Mouse (Mus musculus) forebrain, embryonic 12.5 days (tissue): Measurements from ENCODE around the gene Slc5a6. TPM values are rescaled to one million over a fixed set of nuclear protein-coding genes. Genes with fewer than 3 reads are reported as not detected.

Experiments used
- ATAC-seq: fragments of 200-750 bp; cut with Nextera tagmentation; 2 replicates; pipeline ENCODE4 v1.8.0; 2017; ENCODE audit warnings: moderate TSS enrichment; ENCODE audit not compliant: low FRiP score
- H3K27ac ChIP-seq: fragments of 300-500 bp; sonication (generic); 2 replicates; pipeline ENCODE4 v1.5.1; 2016; ENCODE audit warnings: mild to moderate bottlenecking
- H3K27me3 ChIP-seq: fragments of 300-500 bp; sonication (generic); 2 replicates; pipeline ENCODE4 v1.6.1; 2016; ENCODE audit warnings: mild to moderate bottlenecking
- H3K36me3 ChIP-seq: fragments of 300-500 bp; sonication (generic); replicated peaks from 2 replicates; pipeline ENCODE4 v1.6.1; 2016; ENCODE audit warnings: mild to moderate bottlenecking
- H3K4me1 ChIP-seq: fragments of 300-500 bp; sonication (generic); 2 replicates; pipeline ENCODE4 v1.6.1; 2016
- H3K4me2 ChIP-seq: fragments of 300-500 bp; sonication (generic); 2 replicates; pipeline ENCODE4 v1.6.1; 2016; ENCODE audit warnings: mild to moderate bottlenecking, moderate library complexity
- H3K4me3 ChIP-seq: fragments of 300-500 bp; sonication (generic); replicated peaks from 2 replicates; pipeline ENCODE4 v1.5.1; 2016; ENCODE audit warnings: mild to moderate bottlenecking
- H3K9ac ChIP-seq: fragments of 300-500 bp; sonication (generic); 2 replicates; pipeline ENCODE4 v1.6.1; 2016; ENCODE audit warnings: mild to moderate bottlenecking
- H3K9me3 ChIP-seq: fragments of 300-500 bp; sonication (generic); 2 replicates; pipeline ENCODE4 v1.6.1; 2016
- WGBS: fragments of 180-500 bp; shearing (Covaris S2); methylation state at CpG from one replicate; pipeline ENCODE4 v1.1.7; 2016; 5-methylcytosine and 5-hydroxymethylcytosine counted together
- polyA plus RNA-seq: library from polyadenylated mRNA; unstranded; fragments of >200 nt; fragmentation: Nextera tagmentation; extraction: Ambion mirVana; gene quantifications from 2 replicates; pipeline ENCODE4 v1.2.1, GENCODE M21; 2016

Gene Slc5a6
- polyA plus RNA-seq: 11.1 and 12.1 TPM in 2 replicates

DNA sequence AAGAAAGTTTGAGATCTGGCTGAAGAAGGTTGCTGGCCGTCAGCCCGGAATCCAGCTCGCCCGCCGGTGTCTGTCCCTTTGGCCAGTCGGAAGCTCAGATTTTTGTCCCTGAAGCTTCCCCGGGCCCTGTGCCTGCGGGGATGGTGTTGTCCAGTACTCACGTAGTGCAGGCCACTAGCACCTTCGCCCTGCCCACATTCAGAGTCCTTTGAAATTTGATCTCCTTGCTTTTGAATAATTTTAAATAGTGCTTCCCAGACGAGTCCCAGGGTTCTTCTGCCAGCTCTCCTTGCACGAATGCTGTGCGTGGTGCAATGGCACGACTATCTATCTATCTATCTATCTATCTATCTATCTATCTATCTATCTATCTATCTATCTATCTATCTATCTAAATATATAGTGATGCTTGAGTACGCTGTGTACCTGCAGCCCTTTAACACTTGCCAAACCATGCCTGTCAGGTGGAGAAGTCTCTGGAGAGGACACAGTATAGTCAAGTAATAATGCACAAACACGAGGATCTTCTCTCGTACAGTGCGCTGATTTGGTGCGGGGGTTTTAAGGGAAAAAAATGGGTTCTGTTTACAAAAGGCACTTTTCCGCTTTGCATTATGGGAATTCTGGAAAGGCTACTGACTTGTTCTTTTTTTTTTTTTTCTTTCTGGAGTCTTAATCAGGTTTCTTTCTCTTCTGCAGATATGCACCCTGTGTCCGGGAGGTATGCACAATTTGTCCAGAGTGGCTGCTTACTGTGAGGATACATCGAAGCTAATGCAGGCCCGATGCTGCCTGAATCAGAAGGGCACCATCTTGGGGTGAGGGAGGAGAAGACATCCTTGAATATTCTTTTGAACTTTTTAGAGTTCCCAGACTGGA lies at the start of gene Slc5a6:
Gene Slc5a6 (minus strand): TSS at position 162 of the 879 bp plus-strand sequence.
- peak; percentile 10; the same call in 1 of the 2 replicates for ATAC-seq
- no peaks in the 10 kb centered on the region for H3K27me3 ChIP-seq
- under 1% methylated on average over 23 of the region's 23 CpGs for WGBS

DNA sequence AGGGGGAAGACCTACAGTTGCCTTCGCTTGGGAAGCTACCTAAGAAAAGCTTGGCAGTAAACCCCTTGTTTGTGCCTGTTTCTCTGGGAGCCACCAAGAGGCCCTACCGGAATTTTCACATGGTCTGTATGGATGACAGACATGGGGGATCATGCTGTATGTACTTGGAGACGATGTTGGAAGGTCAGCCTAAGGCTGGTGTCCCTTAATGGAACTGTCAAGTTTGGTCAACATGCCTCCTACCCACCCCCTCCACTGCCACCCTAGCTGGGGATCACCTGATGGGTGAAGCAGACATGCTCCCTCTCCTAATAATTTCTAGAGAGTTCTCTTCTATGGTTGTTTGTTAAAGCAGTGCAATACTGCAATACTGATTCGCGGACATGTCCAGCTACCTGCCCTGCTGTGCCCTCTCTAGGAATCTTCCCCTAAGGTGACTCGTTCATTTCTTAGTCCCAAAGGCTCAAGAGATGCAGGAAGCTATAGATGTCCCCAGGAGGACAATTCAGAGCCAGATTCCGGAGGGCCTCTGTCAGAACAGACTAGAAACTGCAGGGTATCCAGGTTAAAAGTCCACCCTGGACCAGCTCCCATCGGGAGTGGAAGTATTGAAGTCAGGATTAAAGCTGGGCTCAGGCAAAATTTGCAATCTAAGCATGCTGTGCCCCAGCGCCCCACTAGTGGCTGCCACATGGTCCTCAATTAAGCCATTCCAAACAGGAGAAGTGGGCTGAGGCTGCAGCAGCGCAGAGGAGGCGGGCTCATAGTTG lies 47.2 kb upstream of the Slc5a6 start:
- Histone ChIP-seq H3K9ac (no peak overlapping the region), H3K4me2 (no peak overlapping the region), H3K4me3 (peak overlapping the region; percentile 27; the same call in 1 of the 2 replicates), H3K27ac (no peak overlapping the region), H3K27me3 (peaks cover 82% of the 10 kb centered on the region), H3K9me3 (no peaks in the 10 kb centered on the region), H3K4me1 (peaks cover 35% of the 10 kb centered on the region), H3K36me3 (no peaks in the 10 kb centered on the region)
- no peak for ATAC-seq
- WGBS: 23% methylated on average over 11 of the region's 11 CpGs

More for the DNA sequence above, at the start of gene Slc5a6:
- Histone ChIP-seq H3K36me3 (peaks cover 7% of the 10 kb centered on the region; the same call in 1 of the 2 replicates), H3K4me2 (peak within 1 kb of the TSS; percentile 62), H3K9ac (peak within 1 kb of the TSS; percentile 79), H3K4me1 (peaks cover 10% of the 10 kb centered on the region), H3K27ac (peak within 1 kb of the TSS; percentile 91), H3K9me3 (no peaks in the 10 kb centered on the region), H3K4me3 (peak within 1 kb of the TSS; percentile 66)

DNA sequence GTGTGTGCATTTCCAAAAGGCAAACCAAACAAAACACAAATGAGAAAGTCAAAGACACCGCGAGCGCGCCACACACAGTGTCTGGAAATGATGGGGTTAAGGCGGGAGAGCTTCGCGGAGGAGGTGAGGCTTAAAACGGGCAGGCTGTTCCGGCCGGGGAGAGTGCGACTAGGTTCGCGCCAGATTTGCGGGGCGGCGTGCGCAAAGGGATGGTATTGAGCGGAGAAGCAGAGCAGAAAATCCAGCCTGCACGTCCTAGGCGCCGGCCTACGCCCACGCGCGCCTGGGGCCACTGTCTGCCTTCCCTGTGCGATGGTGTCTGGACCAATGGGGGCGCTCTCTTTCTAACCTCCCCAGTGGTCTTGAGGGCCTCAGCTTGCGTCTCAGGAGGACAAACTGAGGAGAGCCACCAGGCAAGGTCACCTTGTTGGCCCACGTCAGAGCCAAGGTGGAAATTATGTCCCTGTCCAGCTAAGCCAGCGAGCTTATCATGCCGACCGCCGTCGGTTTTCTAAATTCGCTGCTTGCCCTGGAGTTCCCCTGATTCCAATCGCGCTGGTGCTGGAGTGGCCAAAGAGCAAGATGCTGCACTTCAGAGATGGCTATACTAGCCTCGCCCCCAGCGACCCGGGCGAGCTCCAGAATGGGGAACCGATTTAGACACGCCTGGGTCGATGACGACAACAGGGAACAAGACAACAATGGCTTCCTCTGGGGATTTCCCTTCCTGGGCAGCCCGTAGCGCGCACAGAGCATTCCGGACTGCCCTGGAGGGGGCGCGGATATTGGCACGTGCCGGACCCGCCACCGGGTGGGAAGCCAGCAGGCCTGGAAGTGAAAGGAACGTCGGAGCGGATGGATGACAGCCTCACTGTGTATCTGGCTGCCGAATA lies 46.3 kb upstream of the Slc5a6 start:
- under 1% methylated on average over 59 of the region's 59 CpGs for whole genome bisulfite sequencing
- peaks cover 88% of the 10 kb centered on the region for H3K27me3 ChIP-seq
- H3K9me3 ChIP-seq: no peaks in the 10 kb centered on the region
- peak; percentile 22; the same call in 1 of the 2 replicates for ATAC-seq
- peaks cover 35% of the 10 kb centered on the region for H3K4me1 ChIP-seq
- H3K9ac ChIP-seq: peak overlapping the region; percentile 9; the same call in 1 of the 2 replicates
- no peaks in the 10 kb centered on the region for H3K36me3 ChIP-seq
- peak overlapping the region; percentile 27 for H3K4me3 ChIP-seq
- no peak overlapping the region for H3K27ac ChIP-seq
- peak overlapping the region; percentile 61 for H3K4me2 ChIP-seq

DNA sequence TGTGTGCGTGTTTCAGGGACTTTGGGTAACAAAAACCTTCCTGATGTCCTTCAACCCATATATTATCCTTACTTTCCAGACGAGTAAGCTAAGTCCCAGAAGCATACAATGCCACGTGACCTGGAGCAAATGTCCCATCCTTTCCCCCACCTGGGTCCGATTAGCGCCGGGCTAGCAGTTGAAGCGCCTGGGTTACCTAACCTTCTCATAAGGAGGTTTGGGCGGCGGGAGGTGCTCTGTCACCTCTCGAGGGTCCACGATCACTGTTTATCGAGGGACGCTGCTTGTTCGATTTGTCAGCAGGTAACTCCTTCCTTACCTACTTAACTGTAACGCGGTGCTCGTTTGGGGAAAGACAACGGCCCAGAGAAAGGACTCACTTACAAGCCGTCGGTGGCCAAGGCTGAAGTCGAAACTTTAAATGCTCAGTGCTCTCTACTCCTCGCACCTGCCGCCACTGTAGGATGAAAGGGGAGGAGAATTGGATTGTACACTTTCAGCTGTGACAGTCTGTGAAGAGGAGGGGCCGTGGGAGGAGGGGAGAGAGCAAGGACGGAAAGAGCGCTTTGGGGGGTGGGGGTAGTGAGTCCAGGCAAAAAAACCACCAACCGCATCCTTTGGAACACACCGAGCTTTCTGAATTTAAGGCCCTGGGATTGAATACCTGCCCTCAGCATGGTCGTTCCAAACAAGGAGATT lies 45.5 kb upstream of the Slc5a6 start:
- ATAC-seq: no peak
- WGBS: 2% methylated on average over 29 of the region's 29 CpGs
- H3K9me3 ChIP-seq: no peaks in the 10 kb centered on the region

DNA sequence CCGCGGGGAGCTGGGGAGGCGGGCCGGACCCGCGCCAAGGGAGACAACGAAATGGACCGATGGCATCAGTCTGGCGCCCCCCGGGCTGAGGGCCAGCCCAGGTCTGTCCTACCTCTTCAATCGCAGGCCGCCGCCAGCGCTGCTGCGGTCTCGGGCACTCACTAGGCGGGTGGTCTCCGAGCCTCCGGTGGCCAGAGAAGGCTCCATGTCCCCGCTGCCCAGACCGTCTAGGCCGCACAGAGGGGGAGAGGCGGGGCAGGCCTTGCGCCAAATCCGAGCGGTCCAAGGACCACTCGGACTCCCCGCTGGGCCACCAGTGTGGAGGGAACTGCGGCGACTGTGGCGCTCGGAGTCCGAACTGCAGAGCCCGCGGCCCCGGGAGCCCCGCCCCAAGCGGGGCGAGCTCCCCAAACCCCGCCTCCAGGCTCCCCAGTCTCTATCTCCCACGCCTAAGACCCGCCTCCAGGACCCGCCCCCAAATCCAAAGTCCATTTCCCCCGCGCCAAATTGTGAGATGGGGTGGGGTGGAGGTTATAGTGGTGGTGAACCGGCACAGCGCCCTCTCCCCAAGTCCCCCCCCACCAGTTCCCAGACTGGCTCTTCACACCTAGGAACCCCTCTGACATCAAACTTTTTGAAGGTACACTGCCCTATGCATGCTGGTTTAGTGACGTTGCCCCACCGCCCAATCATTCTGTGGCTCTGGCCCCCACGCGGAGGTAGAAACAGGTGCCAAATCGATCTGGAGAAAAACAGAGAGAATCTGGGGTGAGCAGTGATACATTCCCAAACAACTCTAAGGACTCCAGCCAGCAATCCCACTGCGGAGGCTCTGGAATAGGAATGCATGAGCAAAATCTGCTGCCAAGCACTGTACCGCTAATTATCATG lies 44.7 kb upstream of the Slc5a6 start:
- no peak overlapping the region for H3K27ac ChIP-seq
- H3K9ac ChIP-seq: peak overlapping the region; percentile 55; the same call in 1 of the 2 replicates
- ATAC-seq: peak; percentile 71
- peak overlapping the region; percentile 44 for H3K4me3 ChIP-seq
- H3K4me2 ChIP-seq: peak overlapping the region; percentile 61
- no peaks in the 10 kb centered on the region for H3K36me3 ChIP-seq
- under 1% methylated on average over 54 of the region's 54 CpGs for WGBS
- H3K27me3 ChIP-seq: peaks cover 99% of the 10 kb centered on the region
- H3K4me1 ChIP-seq: peaks cover 35% of the 10 kb centered on the region
- H3K9me3 ChIP-seq: no peaks in the 10 kb centered on the region

More for the DNA sequence above, 45.5 kb upstream of the Slc5a6 start:
- H3K27me3 ChIP-seq: peaks cover 96% of the 10 kb centered on the region
- H3K9ac ChIP-seq: no peak overlapping the region
- H3K4me2 ChIP-seq: peak overlapping the region; percentile 61
- H3K4me3 ChIP-seq: peak overlapping the region; percentile 44; the same call in 1 of the 2 replicates
- no peak overlapping the region for H3K27ac ChIP-seq
- no peaks in the 10 kb centered on the region for H3K36me3 ChIP-seq
- peaks cover 35% of the 10 kb centered on the region for H3K4me1 ChIP-seq

DNA sequence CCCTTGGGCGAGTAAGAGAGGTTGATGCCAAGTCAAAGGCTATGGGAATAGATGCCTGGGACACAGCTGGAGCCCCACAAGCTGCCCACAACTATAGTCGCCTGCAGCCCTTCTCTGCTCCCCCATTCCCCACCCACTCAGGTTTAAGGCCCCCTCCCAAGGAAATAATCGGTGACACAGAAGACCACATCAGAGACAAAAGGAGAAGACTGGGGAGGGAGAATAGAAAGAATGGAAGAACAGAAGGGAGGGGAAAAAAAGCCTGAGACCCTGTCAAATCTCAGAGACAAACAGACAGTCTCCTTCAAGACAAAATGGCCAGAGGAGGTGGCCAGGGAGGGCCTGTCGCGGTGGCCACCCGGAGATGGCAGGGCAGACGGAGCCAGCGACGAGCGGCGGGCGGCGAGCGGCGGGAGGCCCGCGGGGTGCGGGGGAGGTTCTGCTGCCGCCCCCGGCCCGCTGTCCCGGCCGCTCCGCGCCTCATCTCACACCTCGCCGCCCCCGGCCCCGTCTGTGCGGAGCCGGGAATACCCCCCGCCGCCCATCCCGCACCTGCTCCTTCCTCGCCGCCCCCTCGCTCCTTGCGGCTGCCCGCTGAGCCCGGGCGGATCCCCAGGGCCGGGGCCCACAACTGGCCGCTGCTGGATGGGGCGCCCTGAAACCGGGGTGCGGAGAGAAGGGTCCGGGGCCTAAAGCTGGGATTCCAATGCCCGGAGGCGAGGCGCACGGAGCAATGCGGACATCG lies 43.7 kb upstream of the Slc5a6 start:
- 2% methylated on average over 32 of the region's 53 CpGs for WGBS
- H3K4me2 ChIP-seq: peak overlapping the region; percentile 61
- no peaks in the 10 kb centered on the region for H3K36me3 ChIP-seq
- peaks cover 35% of the 10 kb centered on the region for H3K4me1 ChIP-seq
- H3K9ac ChIP-seq: peak overlapping the region; percentile 55
- H3K4me3 ChIP-seq: peak overlapping the region; percentile 44
- ATAC-seq: 0 out of 2 replicates have a peak, but pooled peaks have one; percentile 2
- no peak overlapping the region for H3K27ac ChIP-seq
- peaks cover 100% of the 10 kb centered on the region for H3K27me3 ChIP-seq
- H3K9me3 ChIP-seq: no peaks in the 10 kb centered on the region

DNA sequence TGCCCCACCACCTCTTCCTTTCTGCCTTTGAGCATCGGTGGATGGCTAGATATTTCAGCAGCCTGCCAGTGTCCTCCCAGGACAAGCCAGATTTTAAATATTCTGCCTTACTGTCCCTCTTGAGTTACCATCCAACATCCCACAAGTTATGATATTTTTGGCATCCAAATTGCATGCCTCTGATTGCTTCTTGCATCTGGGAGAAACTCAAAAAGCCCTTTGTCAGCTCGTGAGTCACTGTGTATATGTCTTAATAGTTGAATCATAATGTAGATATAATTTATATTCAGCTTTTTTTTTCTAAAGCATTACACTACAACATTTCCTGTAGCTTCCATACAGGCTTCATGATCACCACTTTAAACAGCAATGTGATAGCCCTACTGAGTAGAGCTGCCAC lies 38.4 kb upstream of the Slc5a6 start:
- no peak for ATAC-seq
- Histone ChIP-seq H3K36me3 (no peaks in the 10 kb centered on the region), H3K9me3 (no peaks in the 10 kb centered on the region), H3K9ac (no peak overlapping the region), H3K27ac (no peak overlapping the region), H3K4me1 (peaks cover 15% of the 10 kb centered on the region), H3K4me2 (no peak overlapping the region), H3K27me3 (peaks cover 69% of the 10 kb centered on the region), H3K4me3 (no peak overlapping the region)
- WGBS: 85% methylated on average over 2 of the region's 2 CpGs

DNA sequence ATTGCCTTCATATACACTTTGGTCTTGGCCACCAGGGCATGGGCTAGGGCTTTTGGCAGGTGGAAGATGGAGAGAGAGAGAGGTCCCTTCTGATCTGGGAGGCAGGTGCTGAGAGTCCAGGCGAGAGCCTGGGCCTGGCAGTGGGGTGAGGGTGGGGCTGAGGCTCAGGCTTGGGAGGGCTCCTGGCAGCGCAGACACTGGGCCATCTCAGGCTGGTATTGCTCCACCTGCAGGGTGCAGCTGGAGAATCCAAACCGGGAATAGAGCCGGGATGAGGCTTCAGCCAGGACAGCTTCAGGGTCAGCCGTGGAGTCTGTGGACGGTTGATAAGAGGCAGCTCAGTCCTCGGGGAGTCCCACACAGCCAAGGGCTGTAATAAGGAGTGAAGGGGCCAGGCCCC lies 37.9 kb upstream of the Slc5a6 start:
- WGBS: 36% methylated on average over 7 of the region's 7 CpGs
- Histone ChIP-seq H3K36me3 (no peaks in the 10 kb centered on the region), H3K27me3 (peaks cover 64% of the 10 kb centered on the region), H3K27ac (no peak overlapping the region), H3K9ac (no peak overlapping the region), H3K4me1 (peaks cover 13% of the 10 kb centered on the region), H3K4me3 (no peak overlapping the region), H3K4me2 (no peak overlapping the region), H3K9me3 (no peaks in the 10 kb centered on the region)
- ATAC-seq: no peak

DNA sequence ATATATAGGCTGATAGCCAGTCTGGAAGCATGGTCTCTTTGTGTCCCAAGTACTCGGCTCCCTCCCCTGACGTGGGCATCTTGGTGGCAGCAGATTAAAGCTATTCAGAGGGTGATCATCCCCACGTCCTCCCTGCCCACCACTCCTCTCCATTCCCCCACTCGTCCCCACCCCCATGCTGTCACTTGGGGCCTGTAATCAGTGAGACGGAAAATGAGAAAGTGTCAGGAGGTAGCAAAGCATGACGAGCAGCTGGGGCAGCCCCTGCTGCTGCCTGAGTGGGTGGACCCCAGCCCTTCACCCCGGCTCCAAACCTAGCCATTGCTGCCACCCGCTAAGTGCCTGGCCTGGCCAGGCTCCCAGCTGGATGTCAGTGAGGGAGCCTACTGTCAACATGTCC lies 35.2 kb upstream of the Slc5a6 start:
- ATAC-seq: peak; percentile 67
- no peak overlapping the region for H3K9ac ChIP-seq
- no peaks in the 10 kb centered on the region for H3K9me3 ChIP-seq
- no peak overlapping the region for H3K4me2 ChIP-seq
- H3K4me1 ChIP-seq: peaks cover 13% of the 10 kb centered on the region
- peaks cover 38% of the 10 kb centered on the region for H3K27me3 ChIP-seq
- H3K27ac ChIP-seq: 0 out of 2 replicates have a peak overlapping the region, but pooled peaks have one; percentile 47
- no peak overlapping the region for H3K4me3 ChIP-seq
- WGBS: 2% methylated on average over 8 of the region's 8 CpGs
- 0 out of 2 replicates have a peak, but pooled peaks cover 3% of the 10 kb centered on the region for H3K36me3 ChIP-seq
